Mouse (Mus musculus) urinary bladder, adult 18-20 months (tissue): Measurements from ENCODE around the gene Zc3hav1.

Experiments
- DNase-seq, 2 experiments: peaks; one replicate each; pipeline ENCODE4 v3.0.0; 2022; ENCODE audit warnings: low spot score in 2 of 2, mixed read lengths in 2 of 2

Gene Zc3hav1

GRCm38 (mm10) chr6:38297580-38298245 is 56.7 kb downstream of the Zc3hav1 start:
- no peak for DNase-seq

- DNase-seq: no peak
Measured at GRCm38 (mm10) chr6:38293708-38294107, 60.7 kb downstream of the Zc3hav1 start.

- DNase-seq: no peak
Measured at GRCm38 (mm10) chr6:38292871-38293646, 61.3 kb downstream of the Zc3hav1 start.

GRCm38 (mm10) chr6:38284422-38284821 is 70.0 kb downstream of the Zc3hav1 start:
- DNase-seq: no peak

- DNase-seq: no peak
Measured at GRCm38 (mm10) chr6:38264466-38264865, 89.9 kb downstream of the Zc3hav1 start.

GRCm38 (mm10) chr6:38263393-38264159 is 90.8 kb downstream of the Zc3hav1 start:
- no peak for DNase-seq

GRCm38 (mm10) chr6:38261877-38262276 is 92.5 kb downstream of the Zc3hav1 start:
- DNase-seq: no peak

- no peak for DNase-seq
Measured at GRCm38 (mm10) chr6:38257506-38257905, 96.9 kb downstream of the Zc3hav1 start.

- DNase-seq: no peak
Measured at GRCm38 (mm10) chr6:38256793-38257192, 97.6 kb downstream of the Zc3hav1 start.

GRCm38 (mm10) chr6:38255794-38256193 is 98.6 kb downstream of the Zc3hav1 start:
- DNase-seq: no peak
